Mouse (Mus musculus): ENCODE results near the gene Gm4792. TPM values are rescaled to one million over a fixed set of nuclear protein-coding genes. Genes with fewer than 3 reads are reported as not detected.
A peak's percentile ranks its signal among the peaks of the same experiment; 100 is the strongest.

The Gm4792 gene
- polyA plus RNA-seq, 1 experiment from 2014 or later = 0.74 TPM

GRCm38 (mm10) chr10:94310499-94311267 lies 12.2 kb upstream of the Gm4792 start:
- Histone ChIP-seq H3K27ac (ENCODE audit: low read depth, low read length) (no peak overlapping the region), H3K9me3 (ENCODE audit: control insufficient read depth, low read length) (no peaks in the 10 kb centered on the region), H3K4me1 (ENCODE audit: control insufficient read depth, insufficient read depth, low read length) (peaks cover 6% of the 10 kb centered on the region; the same call in 1 of the 2 replicates), H3K9ac (replicated peaks; ENCODE audit: low read depth, low read length) (no peak overlapping the region), H3K4me2 (ENCODE audit: low read depth, low read length) (no peak overlapping the region), H3K36me3 (ENCODE audit: control insufficient read depth, insufficient read depth, low read length) (no peaks in the 10 kb centered on the region), H3K27me3 (ENCODE audit: control insufficient read depth, insufficient read depth, low read length) (no peaks in the 10 kb centered on the region), H3K4me3 (ENCODE audit: low read depth, low read length) (no peak overlapping the region)
- 67% methylated on average over 5 of the region's 9 CpGs for WGBS
- no peak for ATAC-seq (ENCODE audit: low read depth)

- Histone ChIP-seq H3K36me3 (ENCODE audit: control insufficient read depth, insufficient read depth, low read length) (no peaks in the 10 kb centered on the region), H3K27me3 (ENCODE audit: control insufficient read depth, insufficient read depth, low read length) (no peaks in the 10 kb centered on the region), H3K4me1 (ENCODE audit: control insufficient read depth, insufficient read depth, low read length) (no peaks in the 10 kb centered on the region), H3K9me3 (ENCODE audit: control insufficient read depth, low read length) (no peaks in the 10 kb centered on the region), H3K4me2 (ENCODE audit: low read depth, low read length) (no peak overlapping the region), H3K27ac (ENCODE audit: low read depth, low read length) (no peak overlapping the region), H3K9ac (replicated peaks; ENCODE audit: low read depth, low read length) (no peak overlapping the region), H3K4me3 (ENCODE audit: low read depth, low read length) (no peak overlapping the region)
- 68% methylated on average over 5 of the region's 5 CpGs for WGBS
- no peak for ATAC-seq (ENCODE audit: low read depth)
Observed at GRCm38 (mm10) chr10:94305526-94305925, 7.0 kb upstream of the Gm4792 start.

GRCm38 (mm10) chr10:94304064-94304657 lies 5.7 kb upstream of the Gm4792 start:
- Histone ChIP-seq H3K27me3 (ENCODE audit: control insufficient read depth, insufficient read depth, low read length) (no peaks in the 10 kb centered on the region), H3K9ac (replicated peaks; ENCODE audit: low read depth, low read length) (no peak overlapping the region), H3K9me3 (ENCODE audit: control insufficient read depth, low read length) (no peaks in the 10 kb centered on the region), H3K36me3 (ENCODE audit: control insufficient read depth, insufficient read depth, low read length) (no peaks in the 10 kb centered on the region), H3K27ac (ENCODE audit: low read depth, low read length) (peak overlapping the region; percentile 52), H3K4me3 (ENCODE audit: low read depth, low read length) (no peak overlapping the region), H3K4me1 (ENCODE audit: control insufficient read depth, insufficient read depth, low read length) (no peaks in the 10 kb centered on the region), H3K4me2 (ENCODE audit: low read depth, low read length) (no peak overlapping the region)
- ATAC-seq (ENCODE audit: low read depth) = no peak; the same call in 1 of the 2 replicates
- WGBS = 53% methylated on average over 9 of the region's 9 CpGs

- H3K27me3 ChIP-seq (ENCODE audit: control insufficient read depth, insufficient read depth, low read length) = no peaks in the 10 kb centered on the region
- 94% methylated on average over 2 of the region's 2 CpGs for WGBS
- ATAC-seq (ENCODE audit: low read depth) = no peak
- no peak overlapping the region for H3K9ac ChIP-seq (replicated peaks; ENCODE audit: low read depth, low read length)
- H3K27ac ChIP-seq (ENCODE audit: low read depth, low read length) = no peak overlapping the region
- no peak overlapping the region for H3K4me2 ChIP-seq (ENCODE audit: low read depth, low read length)
- H3K9me3 ChIP-seq (ENCODE audit: control insufficient read depth, low read length) = no peaks in the 10 kb centered on the region
- H3K36me3 ChIP-seq (ENCODE audit: control insufficient read depth, insufficient read depth, low read length) = no peaks in the 10 kb centered on the region
- no peak overlapping the region for H3K4me3 ChIP-seq (ENCODE audit: low read depth, low read length)
- H3K4me1 ChIP-seq (ENCODE audit: control insufficient read depth, insufficient read depth, low read length) = peaks cover 13% of the 10 kb centered on the region; the same call in 1 of the 2 replicates
Observed at GRCm38 (mm10) chr10:94299301-94299700, 798 bp upstream of the Gm4792 start.

DNA sequence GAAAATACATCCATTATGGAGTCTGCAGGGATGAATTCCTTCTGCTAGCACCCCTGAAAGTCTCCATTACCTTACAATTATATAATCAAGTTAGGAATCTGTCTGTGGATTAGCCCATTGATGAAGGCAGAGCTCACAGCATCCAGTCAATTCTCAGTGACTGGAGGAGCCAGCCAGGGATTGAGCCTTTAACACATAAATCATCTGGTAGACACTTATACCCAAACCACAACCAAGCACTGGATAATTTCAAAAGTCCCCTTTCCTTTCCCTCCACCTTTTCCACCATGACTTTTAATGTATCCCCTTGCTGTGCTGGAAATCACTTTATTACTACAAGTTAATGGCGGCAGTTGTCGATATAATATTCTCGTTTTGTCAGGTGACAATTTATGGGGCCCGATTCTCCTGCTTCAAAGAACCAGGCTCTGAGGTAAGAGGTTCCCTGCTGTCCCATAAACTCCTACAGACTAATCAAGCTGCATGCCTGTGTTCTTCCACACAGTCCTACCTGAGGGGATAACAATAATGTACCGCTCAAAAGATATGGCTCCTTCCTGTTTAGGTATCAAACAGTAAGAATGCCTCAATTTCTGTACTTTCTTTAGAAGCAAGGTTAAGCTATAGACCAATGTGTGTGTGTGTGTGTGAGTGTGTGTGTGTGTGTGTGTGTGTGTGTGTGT lies 2.4 kb downstream of the Gm4792 start:
- WGBS = 59% methylated on average over 5 of the region's 5 CpGs
- Histone ChIP-seq H3K4me2 (ENCODE audit: low read depth, low read length) (no peak overlapping the region), H3K27me3 (ENCODE audit: control insufficient read depth, insufficient read depth, low read length) (no peaks in the 10 kb centered on the region), H3K4me3 (ENCODE audit: low read depth, low read length) (no peak overlapping the region), H3K27ac (ENCODE audit: low read depth, low read length) (no peak overlapping the region), H3K9ac (replicated peaks; ENCODE audit: low read depth, low read length) (no peak overlapping the region), H3K36me3 (ENCODE audit: control insufficient read depth, insufficient read depth, low read length) (no peaks in the 10 kb centered on the region), H3K4me1 (ENCODE audit: control insufficient read depth, insufficient read depth, low read length) (peaks cover 13% of the 10 kb centered on the region; the same call in 1 of the 2 replicates), H3K9me3 (ENCODE audit: control insufficient read depth, low read length) (no peaks in the 10 kb centered on the region)
- peak; percentile 55 for ATAC-seq (ENCODE audit: low read depth)

- Histone ChIP-seq H3K27ac (ENCODE audit: low read depth, low read length) (peak overlapping the region; percentile 45), H3K4me2 (ENCODE audit: low read depth, low read length) (no peak overlapping the region), H3K9ac (replicated peaks; ENCODE audit: low read depth, low read length) (no peak overlapping the region), H3K9me3 (ENCODE audit: control insufficient read depth, low read length) (no peaks in the 10 kb centered on the region), H3K4me1 (ENCODE audit: control insufficient read depth, insufficient read depth, low read length) (peaks cover 13% of the 10 kb centered on the region; the same call in 1 of the 2 replicates), H3K36me3 (ENCODE audit: control insufficient read depth, insufficient read depth, low read length) (no peaks in the 10 kb centered on the region), H3K27me3 (ENCODE audit: control insufficient read depth, insufficient read depth, low read length) (no peaks in the 10 kb centered on the region), H3K4me3 (ENCODE audit: low read depth, low read length) (no peak overlapping the region)
- WGBS = 14% methylated on average over 6 of the region's 6 CpGs
- peak; percentile 51; the same call in 1 of the 2 replicates for ATAC-seq (ENCODE audit: low read depth)
Observed at GRCm38 (mm10) chr10:94294933-94295750, 3.4 kb downstream of the Gm4792 start.

DNA sequence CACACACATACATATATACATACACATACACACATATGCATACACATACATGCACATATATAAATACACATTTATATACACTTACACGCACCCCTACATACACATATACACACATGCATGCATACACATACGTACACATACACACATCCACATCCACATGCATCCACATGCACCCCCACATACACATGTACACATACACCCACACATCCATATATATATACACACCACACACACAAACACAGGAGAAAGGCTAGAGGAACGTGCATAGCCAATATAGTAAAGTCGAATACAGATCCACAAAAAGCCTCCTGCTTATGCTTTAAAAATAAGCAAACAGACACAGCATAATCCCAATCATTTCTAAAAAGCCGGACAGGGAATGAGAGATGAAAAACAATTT lies 4.1 kb downstream of the Gm4792 start:
- Histone ChIP-seq H3K9ac (replicated peaks; ENCODE audit: low read depth, low read length) (no peak overlapping the region), H3K27ac (ENCODE audit: low read depth, low read length) (peak overlapping the region; percentile 45; the same call in 1 of the 2 replicates), H3K4me3 (ENCODE audit: low read depth, low read length) (no peak overlapping the region), H3K27me3 (ENCODE audit: control insufficient read depth, insufficient read depth, low read length) (no peaks in the 10 kb centered on the region), H3K9me3 (ENCODE audit: control insufficient read depth, low read length) (no peaks in the 10 kb centered on the region), H3K4me1 (ENCODE audit: control insufficient read depth, insufficient read depth, low read length) (peaks cover 13% of the 10 kb centered on the region; the same call in 1 of the 2 replicates), H3K4me2 (ENCODE audit: low read depth, low read length) (no peak overlapping the region), H3K36me3 (ENCODE audit: control insufficient read depth, insufficient read depth, low read length) (no peaks in the 10 kb centered on the region)
- WGBS = 81% methylated on average over 5 of the region's 5 CpGs
- no peak for ATAC-seq (ENCODE audit: low read depth)

- 85% methylated on average over 7 of the region's 7 CpGs for whole genome bisulfite sequencing
- Histone ChIP-seq H3K9me3 (ENCODE audit: control insufficient read depth, low read length) (no peaks in the 10 kb centered on the region), H3K27ac (ENCODE audit: low read depth, low read length) (0 out of 2 replicates have a peak overlapping the region, but pooled peaks have one; percentile 10), H3K9ac (replicated peaks; ENCODE audit: low read depth, low read length) (no peak overlapping the region), H3K27me3 (ENCODE audit: control insufficient read depth, insufficient read depth, low read length) (no peaks in the 10 kb centered on the region), H3K4me1 (ENCODE audit: control insufficient read depth, insufficient read depth, low read length) (no peaks in the 10 kb centered on the region), H3K36me3 (ENCODE audit: control insufficient read depth, insufficient read depth, low read length) (no peaks in the 10 kb centered on the region), H3K4me3 (ENCODE audit: low read depth, low read length) (no peak overlapping the region), H3K4me2 (ENCODE audit: low read depth, low read length) (no peak overlapping the region)
- ATAC-seq (ENCODE audit: low read depth) = no peak
Observed at GRCm38 (mm10) chr10:94282797-94283196, 15.7 kb downstream of the Gm4792 start.
